In genomic region chr8:70629574-70630531, GRCm38 (mm10) we compare ENCODE assay signal across 8 mouse cellular contexts. TPM values are rescaled to one million over a fixed set of nuclear protein-coding genes. Genes with fewer than 3 reads are reported as not detected.
DNase-seq lines count a peak whose midpoint lies in the region; ATAC-seq lines count a peak whose summit lies in the region.

No protein-coding gene starts in this region.

- peak overlapping the region; percentile 45 for H3K27ac ChIP-seq in hindbrain, embryonic 14.5 days

- H3K4me2 ChIP-seq in hindbrain, embryonic 14.5 days (replicated peaks), result peak overlapping the region; percentile 58

- peaks cover 9% of the 10 kb centered on the region for H3K27me3 ChIP-seq in hindbrain, embryonic 14.5 days (ENCODE audit: control insufficient read depth, insufficient read depth, low read length)

- ATAC-seq in hindbrain, embryonic 14.5 days (ENCODE audit: low FRiP score), result peak; percentile 92

- DNase-seq in R1 (ENCODE audit: low read depth, low spot score), result peak; percentile 92
- peak; percentile 92 to 96 for DNase-seq in cerebellum, postnatal 25 days
- DNase-seq in frontal cortex, postnatal 25 days (ENCODE audit: low spot score in 2 of 2), result peak; percentile 93
- peak; percentile 91 for DNase-seq in hindbrain, embryonic 14.5 days (ENCODE audit: low spot score)
- peak; percentile 88 for DNase-seq in left cerebral cortex, adult 11 months (ENCODE audit: low spot score)
- peak; percentile 85 for DNase-seq in lung, postnatal 36 days
- DNase-seq in retina, embryonic 14.5 days (ENCODE audit: low spot score), result peak; percentile 90
- DNase-seq in thymus, postnatal 36 days, result peak; percentile 92 to 94

- H3K36me3 ChIP-seq in hindbrain, embryonic 14.5 days (replicated peaks; ENCODE audit: control insufficient read depth, insufficient read depth), result no peaks in the 10 kb centered on the region

- no peaks in the 10 kb centered on the region; the same call in 1 of the 2 replicates for H3K4me1 ChIP-seq in hindbrain, embryonic 14.5 days (replicated peaks; ENCODE audit: control insufficient read depth, insufficient read depth, low read length)

- under 1% methylated on average over 60 of the region's 60 CpGs for WGBS in hindbrain, embryonic 14.5 days

- H3K9me3 ChIP-seq in hindbrain, embryonic 14.5 days (ENCODE audit: control insufficient read depth, low read length), result no peaks in the 10 kb centered on the region

- H3K9ac ChIP-seq in hindbrain, embryonic 14.5 days, result peak overlapping the region; percentile 56

- H3K4me3 ChIP-seq in hindbrain, embryonic 14.5 days (replicated peaks; ENCODE audit: low read length), result peak overlapping the region; percentile 38

RNA-seq across cellular contexts. Expression of gene Gdf15, which starts 2.4 kb away (rescaled TPM):
- 0.14 and 0.28 TPM in 2 replicates for polyA plus RNA-seq in hindbrain, embryonic 14.5 days (2014; fragmentation: Nextera tagmentation; extraction: Ambion mirVana)

RNA-seq across cellular contexts. Expression of gene Lrrc25, which starts 13.9 kb away (rescaled TPM):
- 0.98 and 1.6 TPM in 2 replicates for polyA plus RNA-seq in hindbrain, embryonic 14.5 days (2014; fragmentation: Nextera tagmentation; extraction: Ambion mirVana)

RNA-seq across cellular contexts. Expression of gene Ssbp4, which starts 21.2 kb away (rescaled TPM):
- 165 and 173 TPM in 2 replicates for polyA plus RNA-seq in hindbrain, embryonic 14.5 days (2014; fragmentation: Nextera tagmentation; extraction: Ambion mirVana)

RNA-seq across cellular contexts. Expression of gene Pgpep1, which starts 30.3 kb away (rescaled TPM):
- polyA plus RNA-seq in hindbrain, embryonic 14.5 days (2014; fragmentation: Nextera tagmentation; extraction: Ambion mirVana), result 74.0 and 89.3 TPM in 2 replicates

RNA-seq across cellular contexts. Expression of gene Isyna1, which starts 35.7 kb away (rescaled TPM):
- polyA plus RNA-seq in hindbrain, embryonic 14.5 days (2014; fragmentation: Nextera tagmentation; extraction: Ambion mirVana), result 86.8 and 96.6 TPM in 2 replicates

Comparison
In these comparisons a context has a peak if more than half of its experiments do, and no peak if none do; other contexts are left out.
1. Peak in every context shown above with its lines: DNase-seq, ATAC-seq, H3K4me3 ChIP-seq and H3K27ac ChIP-seq.